Mouse (Mus musculus): Measurements from ENCODE around the gene Cyb5r1. TPM values are rescaled to one million over a fixed set of nuclear protein-coding genes. Genes with fewer than 3 reads are reported as not detected.

The Cyb5r1 gene
- total RNA-seq (2023): 6.6 to 10.5 TPM (median 9.4 TPM) in 4 replicates

DNA sequence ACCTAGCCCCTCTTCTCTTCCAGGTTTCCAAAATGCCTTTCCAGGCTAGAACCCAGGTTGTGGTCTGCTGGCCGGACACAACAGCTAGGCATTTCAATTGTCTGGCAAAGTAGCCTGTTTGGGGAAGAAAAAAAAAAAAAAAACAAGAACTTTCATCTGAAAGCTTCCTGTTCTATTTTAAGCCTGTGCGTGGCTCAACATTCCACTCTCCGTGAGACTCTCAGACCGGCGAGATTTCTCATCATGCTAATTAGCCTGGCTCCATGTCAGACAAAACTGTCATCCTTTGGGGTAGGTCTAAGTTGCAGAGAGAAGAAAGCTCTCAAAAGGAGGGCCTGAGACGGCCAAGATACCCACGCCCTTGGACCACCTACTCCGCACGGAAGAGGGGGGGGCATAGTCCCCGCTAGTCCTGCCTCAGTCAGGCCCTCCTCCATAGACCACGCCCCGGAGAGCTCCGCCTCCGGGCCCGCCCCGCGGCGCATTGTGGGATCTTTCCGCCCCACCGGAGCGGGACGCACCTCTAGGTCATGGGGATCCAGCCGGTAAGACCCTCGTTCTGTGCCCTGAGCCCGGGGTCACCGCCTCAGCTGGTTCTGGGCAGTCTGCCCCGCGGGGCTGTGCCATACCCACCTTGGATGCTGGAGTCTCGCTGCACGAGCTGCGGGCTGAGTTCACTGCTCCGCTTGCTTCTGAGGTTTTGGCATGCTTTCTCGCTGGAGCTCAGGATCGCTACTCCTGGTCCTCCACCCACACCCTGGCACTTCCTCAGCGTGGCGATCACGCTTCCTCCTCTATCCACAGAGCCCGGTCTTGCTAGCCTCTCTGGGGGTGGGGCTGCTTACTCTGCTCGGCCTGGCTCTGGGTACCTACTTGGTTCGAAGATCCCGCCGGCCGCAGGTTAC is at the start of gene Cyb5r1:
Cyb5r1 (plus strand) TSS at position 51 of the 905 bp plus-strand sequence.

GRCm38 (mm10) chr1:134361857-134362212 is 43.5 kb upstream of the Cyb5r1 start, which contains the start of gene Tmem183a:
Gene Tmem183a (minus strand): TSS chr1:134361979.

DNA sequence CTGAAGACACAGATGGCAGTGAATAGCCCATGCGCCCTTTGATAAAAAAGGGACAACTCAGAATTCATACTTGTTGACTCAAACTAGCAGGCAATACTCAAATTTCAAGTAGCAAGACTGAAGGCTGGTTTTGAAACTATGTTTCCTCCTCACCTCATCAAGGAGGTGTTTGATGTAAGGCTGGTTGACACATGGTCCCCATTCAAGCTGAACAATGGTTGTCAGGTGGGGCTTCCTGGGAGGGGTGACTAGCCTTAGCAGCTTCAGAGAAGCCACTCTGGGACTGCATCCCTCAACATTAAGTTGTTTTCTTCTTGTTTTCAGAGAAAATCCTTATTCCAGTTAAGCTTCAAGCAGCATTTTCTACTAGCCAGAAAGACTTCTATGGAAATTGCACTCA is 19.7 kb upstream of the Cyb5r1 start, which contains the start of gene 4933406M09Rik:
4933406M09Rik (plus strand) TSS at position 275 of the 400 bp plus-strand sequence.

DNA sequence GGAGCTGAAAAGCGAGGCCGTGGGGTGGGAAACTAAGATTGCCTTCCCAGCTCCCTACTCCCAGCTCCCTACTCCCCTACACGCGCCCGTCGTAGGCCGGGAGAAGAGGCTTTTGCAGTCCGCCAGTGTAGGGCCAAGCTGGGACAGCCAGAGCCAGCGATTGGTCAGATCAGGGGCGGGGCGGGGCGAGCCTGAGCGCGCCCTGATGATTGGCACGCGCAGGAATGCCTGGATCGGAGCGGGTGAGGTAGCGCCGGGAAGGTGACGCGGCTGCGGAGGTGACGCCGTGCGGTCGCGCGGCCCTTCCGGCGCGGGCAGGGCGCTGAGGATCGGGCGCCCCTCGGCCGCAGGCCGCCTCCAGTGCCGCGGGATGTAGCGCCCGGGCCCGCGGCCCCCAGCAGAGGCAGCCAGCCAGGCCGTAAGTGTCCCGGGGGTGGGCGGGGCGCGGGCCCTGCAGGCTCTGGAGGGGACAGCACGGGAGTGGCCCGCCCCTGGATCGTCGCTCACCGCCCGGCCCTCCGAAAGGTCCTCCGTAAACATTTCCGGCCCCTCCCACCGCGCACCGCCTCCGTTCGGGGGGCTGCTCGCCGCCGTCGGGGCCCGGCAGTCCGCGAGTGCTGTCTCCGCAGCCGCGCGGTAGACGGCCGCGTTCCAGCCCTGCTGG is 9.9 kb downstream of the Cyb5r1 start, which contains the start of gene Adipor1:
Adipor1 (plus strand) TSS at position 211 of the 664 bp plus-strand sequence.

DNA sequence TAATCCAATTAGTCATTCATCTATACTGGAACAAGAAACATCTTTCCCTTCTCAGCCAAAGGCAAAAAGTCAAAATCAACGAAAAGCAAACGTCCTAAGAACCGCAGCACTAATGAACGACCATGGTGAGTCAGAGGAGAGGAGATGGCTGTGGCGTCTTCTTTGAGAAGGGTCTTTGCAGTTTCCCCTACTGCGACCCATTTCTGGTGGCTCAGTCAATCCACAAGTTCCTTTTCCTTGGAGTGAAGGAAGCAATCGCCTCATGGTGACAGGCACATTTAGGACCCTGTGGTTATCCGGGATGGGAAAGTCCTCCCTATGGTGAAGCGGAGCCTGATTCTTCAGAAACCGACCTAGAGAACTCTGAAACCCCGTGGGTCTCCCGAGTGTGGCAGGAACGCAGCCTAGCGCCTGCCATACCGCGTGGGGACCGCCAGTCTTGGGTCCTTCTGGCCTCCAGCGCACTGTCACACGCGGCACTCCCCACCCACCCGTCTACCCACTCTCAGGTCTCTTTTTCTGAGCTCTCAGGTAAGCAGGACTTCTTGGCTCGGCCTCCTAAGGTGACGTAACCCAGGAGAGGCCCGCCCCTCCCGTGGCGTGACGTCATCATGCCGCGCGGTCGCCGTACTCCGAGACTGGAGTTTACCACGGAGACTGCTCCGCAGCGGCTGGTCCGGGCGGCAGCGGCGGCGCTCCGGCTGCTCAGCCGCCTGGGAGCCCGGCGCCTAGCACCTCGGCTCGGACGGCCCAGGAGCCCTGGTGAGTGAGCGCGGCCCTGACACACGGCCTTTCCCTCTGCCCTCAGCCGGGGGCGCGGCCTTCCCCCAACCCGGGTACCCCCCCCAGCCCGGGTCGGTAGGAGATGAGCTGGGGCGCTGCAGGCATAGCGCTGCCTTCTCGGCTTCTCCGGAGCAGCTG is 49.8 kb downstream of the Cyb5r1 start, which contains the start of gene Klhl12:
Klhl12 (plus strand) TSS at position 628 of the 921 bp plus-strand sequence.

Other genes with a start within 250 kb of the Cyb5r1 start
- not detected in 4 replicates for gene Chil1, start 223.4 kb upstream of the Cyb5r1 start, total RNA-seq (2023)
- not detected in 4 replicates for gene Mybph, start 212.1 kb upstream of the Cyb5r1 start, total RNA-seq (2023)
- gene Adora1, start 170.1 kb upstream of the Cyb5r1 start, total RNA-seq (2023): not detected in 4 replicates
- gene Myog, start 115.6 kb upstream of the Cyb5r1 start, total RNA-seq (2023): not detected in 4 replicates
- gene Ppfia4, start 72.6 kb upstream of the Cyb5r1 start, total RNA-seq (2023): 0.72 to 1.4 TPM (median 1.1 TPM) in 4 replicates
- 67.1 to 88.3 TPM (median 69.1 TPM) in 4 replicates for gene Tmem183a, start 43.6 kb upstream of the Cyb5r1 start, total RNA-seq (2023)
- not detected in 4 replicates for gene 4933406M09Rik, start 19.6 kb upstream of the Cyb5r1 start, total RNA-seq (2023)
- gene Adipor1, start 9.8 kb downstream of the Cyb5r1 start, total RNA-seq (2023): 73.5 to 79.8 TPM (median 76.4 TPM) in 4 replicates
- gene Klhl12, start 50.0 kb downstream of the Cyb5r1 start, total RNA-seq (2023): 34.3 to 37.0 TPM (median 34.9 TPM) in 4 replicates
- gene Rabif, start 89.1 kb downstream of the Cyb5r1 start, total RNA-seq (2023): 19.7 to 20.5 TPM (median 20.2 TPM) in 4 replicates
- gene Mgat4e, start 144.1 kb downstream of the Cyb5r1 start, total RNA-seq (2023): not detected in 4 replicates
- 41.8 to 46.0 TPM (median 43.2 TPM) in 4 replicates for gene Kdm5b, start 154.6 kb downstream of the Cyb5r1 start, total RNA-seq (2023)
- gene Syt2, start 241.1 kb downstream of the Cyb5r1 start, total RNA-seq (2023): not detected in 4 replicates